Mouse (Mus musculus): ENCODE measurements around the gene Srcap. TPM values are rescaled to one million over a fixed set of nuclear protein-coding genes. Genes with fewer than 3 reads are reported as not detected.
A peak's percentile ranks its signal among the peaks of the same experiment; 100 is the strongest.

The Srcap gene
- polyA plus RNA-seq, 1 experiment from 2014 or later: 39.6 TPM

GRCm38 (mm10) chr7:127474378-127475070, 37.3 kb upstream of the Srcap start:
- no peak for ATAC-seq (ENCODE audit: low FRiP score, low TSS enrichment)
- Histone ChIP-seq H3K4me2 (replicated peaks; ENCODE audit: low read depth, low read length) (no peak overlapping the region), H3K9ac (replicated peaks; ENCODE audit: low read length) (no peak overlapping the region; the same call in 1 of the 2 replicates), H3K27me3 (ENCODE audit: insufficient read depth, low read length) (no peaks in the 10 kb centered on the region), H3K9me3 (ENCODE audit: low read length) (no peaks in the 10 kb centered on the region), H3K4me1 (ENCODE audit: insufficient read depth, low read length) (peaks cover 16% of the 10 kb centered on the region), H3K36me3 (ENCODE audit: insufficient read depth, low read length) (peaks cover 31% of the 10 kb centered on the region), H3K4me3 (ENCODE audit: low read length) (no peak overlapping the region), H3K27ac (ENCODE audit: low read length) (no peak overlapping the region)
- WGBS: 73% methylated on average over 6 of the region's 6 CpGs

GRCm38 (mm10) chr7:127475186-127475740, 36.5 kb upstream of the Srcap start:
- H3K4me3 ChIP-seq (ENCODE audit: low read length): no peak overlapping the region
- H3K4me2 ChIP-seq (replicated peaks; ENCODE audit: low read depth, low read length): no peak overlapping the region
- ATAC-seq (ENCODE audit: low FRiP score, low TSS enrichment): no peak
- H3K9ac ChIP-seq (replicated peaks; ENCODE audit: low read length): no peak overlapping the region
- peaks cover 16% of the 10 kb centered on the region for H3K4me1 ChIP-seq (ENCODE audit: insufficient read depth, low read length)
- H3K36me3 ChIP-seq (ENCODE audit: insufficient read depth, low read length): peaks cover 31% of the 10 kb centered on the region
- H3K9me3 ChIP-seq (ENCODE audit: low read length): no peaks in the 10 kb centered on the region
- 89% methylated on average over 11 of the region's 11 CpGs for WGBS
- H3K27me3 ChIP-seq (ENCODE audit: insufficient read depth, low read length): no peaks in the 10 kb centered on the region
- no peak overlapping the region for H3K27ac ChIP-seq (ENCODE audit: low read length)

- no peaks in the 10 kb centered on the region for H3K9me3 ChIP-seq (ENCODE audit: low read length)
- no peak overlapping the region for H3K4me3 ChIP-seq (ENCODE audit: low read length)
- H3K27me3 ChIP-seq (ENCODE audit: insufficient read depth, low read length): no peaks in the 10 kb centered on the region
- no peak overlapping the region for H3K9ac ChIP-seq (replicated peaks; ENCODE audit: low read length)
- 95% methylated on average over 11 of the region's 11 CpGs for WGBS
- no peak for ATAC-seq (ENCODE audit: low FRiP score, low TSS enrichment)
- H3K36me3 ChIP-seq (ENCODE audit: insufficient read depth, low read length): peaks cover 31% of the 10 kb centered on the region
- no peak overlapping the region for H3K27ac ChIP-seq (ENCODE audit: low read length)
- peaks cover 24% of the 10 kb centered on the region for H3K4me1 ChIP-seq (ENCODE audit: insufficient read depth, low read length)
- H3K4me2 ChIP-seq (replicated peaks; ENCODE audit: low read depth, low read length): no peak overlapping the region
Observed at GRCm38 (mm10) chr7:127476336-127476735, 35.4 kb upstream of the Srcap start.

GRCm38 (mm10) chr7:127476855-127477254, 34.9 kb upstream of the Srcap start:
- 67% methylated on average over 4 of the region's 4 CpGs for WGBS
- Histone ChIP-seq H3K36me3 (ENCODE audit: insufficient read depth, low read length) (peaks cover 31% of the 10 kb centered on the region), H3K27ac (ENCODE audit: low read length) (peak overlapping the region; percentile 98; the same call in 1 of the 2 replicates), H3K9me3 (ENCODE audit: low read length) (no peaks in the 10 kb centered on the region), H3K4me2 (replicated peaks; ENCODE audit: low read depth, low read length) (peak overlapping the region; percentile 46), H3K27me3 (ENCODE audit: insufficient read depth, low read length) (no peaks in the 10 kb centered on the region), H3K4me1 (ENCODE audit: insufficient read depth, low read length) (peaks cover 24% of the 10 kb centered on the region), H3K9ac (replicated peaks; ENCODE audit: low read length) (peak overlapping the region; percentile 45), H3K4me3 (ENCODE audit: low read length) (peak overlapping the region; percentile 92)
- no peak for ATAC-seq (ENCODE audit: low FRiP score, low TSS enrichment)

- Histone ChIP-seq H3K4me1 (ENCODE audit: insufficient read depth, low read length) (peaks cover 16% of the 10 kb centered on the region), H3K36me3 (ENCODE audit: insufficient read depth, low read length) (peaks cover 40% of the 10 kb centered on the region), H3K27me3 (ENCODE audit: insufficient read depth, low read length) (no peaks in the 10 kb centered on the region)
Observed at GRCm38 (mm10) chr7:127477687-127478634, 33.8 kb upstream of the Srcap start.

GRCm38 (mm10) chr7:127478635-127479317, 33.0 kb upstream of the Srcap start, which contains the start of gene Fbrs:
Fbrs (plus strand) TSS chr7:127479199.
- H3K9me3 ChIP-seq (ENCODE audit: low read length): no peaks in the 10 kb centered on the region
- peaks cover 41% of the 10 kb centered on the region for H3K36me3 ChIP-seq (ENCODE audit: insufficient read depth, low read length)
- H3K27me3 ChIP-seq (ENCODE audit: insufficient read depth, low read length): no peaks in the 10 kb centered on the region
- H3K27ac ChIP-seq (ENCODE audit: low read length): peak within 1 kb of the TSS; percentile 98
- peaks cover 16% of the 10 kb centered on the region for H3K4me1 ChIP-seq (ENCODE audit: insufficient read depth, low read length)
- WGBS: under 1% methylated on average over 57 of the region's 62 CpGs
- H3K9ac ChIP-seq (replicated peaks; ENCODE audit: low read length): peak within 1 kb of the TSS; percentile 94
- H3K4me3 ChIP-seq (ENCODE audit: low read length): peak within 1 kb of the TSS; percentile 92
- ATAC-seq (ENCODE audit: low FRiP score, low TSS enrichment): peak; percentile 89
- H3K4me2 ChIP-seq (replicated peaks; ENCODE audit: low read depth, low read length): peak within 1 kb of the TSS; percentile 76

More at GRCm38 (mm10) chr7:127477687-127478634, 33.8 kb upstream of the Srcap start:
- under 1% methylated on average over 50 of the region's 50 CpGs for WGBS
- Histone ChIP-seq H3K9ac (replicated peaks; ENCODE audit: low read length) (peak overlapping the region; percentile 94), H3K27ac (ENCODE audit: low read length) (peak overlapping the region; percentile 98), H3K9me3 (ENCODE audit: low read length) (no peaks in the 10 kb centered on the region), H3K4me3 (ENCODE audit: low read length) (peak overlapping the region; percentile 92), H3K4me2 (replicated peaks; ENCODE audit: low read depth, low read length) (peak overlapping the region; percentile 76)
- peak; percentile 97 for ATAC-seq (ENCODE audit: low FRiP score, low TSS enrichment)

GRCm38 (mm10) chr7:127479318-127480225, 32.2 kb upstream of the Srcap start:
- no peaks in the 10 kb centered on the region for H3K27me3 ChIP-seq (ENCODE audit: insufficient read depth, low read length)
- H3K36me3 ChIP-seq (ENCODE audit: insufficient read depth, low read length): peaks cover 33% of the 10 kb centered on the region
- H3K4me2 ChIP-seq (replicated peaks; ENCODE audit: low read depth, low read length): peak overlapping the region; percentile 76
- no peak for ATAC-seq (ENCODE audit: low FRiP score, low TSS enrichment)
- peaks cover 16% of the 10 kb centered on the region for H3K4me1 ChIP-seq (ENCODE audit: insufficient read depth, low read length)
- 3% methylated on average over 48 of the region's 48 CpGs for WGBS
- no peaks in the 10 kb centered on the region for H3K9me3 ChIP-seq (ENCODE audit: low read length)
- peak overlapping the region; percentile 98 for H3K27ac ChIP-seq (ENCODE audit: low read length)
- H3K9ac ChIP-seq (replicated peaks; ENCODE audit: low read length): peak overlapping the region; percentile 94
- peak overlapping the region; percentile 92 for H3K4me3 ChIP-seq (ENCODE audit: low read length)

GRCm38 (mm10) chr7:127480321-127480720, 31.5 kb upstream of the Srcap start:
- Histone ChIP-seq H3K4me2 (replicated peaks; ENCODE audit: low read depth, low read length) (peak overlapping the region; percentile 76), H3K9ac (replicated peaks; ENCODE audit: low read length) (peak overlapping the region; percentile 94), H3K36me3 (ENCODE audit: insufficient read depth, low read length) (peaks cover 33% of the 10 kb centered on the region), H3K4me1 (ENCODE audit: insufficient read depth, low read length) (peaks cover 16% of the 10 kb centered on the region), H3K27ac (ENCODE audit: low read length) (peak overlapping the region; percentile 98; the same call in 1 of the 2 replicates), H3K4me3 (ENCODE audit: low read length) (peak overlapping the region; percentile 92), H3K27me3 (ENCODE audit: insufficient read depth, low read length) (no peaks in the 10 kb centered on the region), H3K9me3 (ENCODE audit: low read length) (no peaks in the 10 kb centered on the region)
- ATAC-seq (ENCODE audit: low FRiP score, low TSS enrichment): no peak
- WGBS: 61% methylated on average over 2 of the region's 2 CpGs

All from kidney, embryonic 16.5 days (tissue).